Mouse (Mus musculus): ENCODE results near the gene Mcu. TPM values are rescaled to one million over a fixed set of nuclear protein-coding genes. Genes with fewer than 3 reads are reported as not detected.

The Mcu gene
- polyA plus RNA-seq, 1 experiment = 16.7 TPM

DNA sequence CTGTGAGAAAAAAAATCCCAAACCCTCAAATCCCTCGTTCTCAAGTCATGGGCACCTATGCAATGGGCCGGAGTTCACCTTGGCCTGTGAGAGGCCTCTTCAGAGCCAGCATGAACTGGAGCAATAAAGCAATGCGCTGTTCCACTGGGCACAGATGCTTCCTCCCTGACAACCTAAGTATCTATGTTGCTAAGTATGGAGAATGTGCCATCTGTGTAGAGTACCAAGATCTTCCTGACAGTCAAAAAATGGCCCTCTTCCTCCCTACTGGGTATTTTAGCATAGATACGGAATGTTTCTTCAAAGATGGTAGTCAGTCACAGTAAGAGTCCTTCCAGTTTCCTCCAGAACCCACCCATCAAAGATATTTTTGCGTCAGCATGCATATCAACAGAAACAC, 135.1 kb downstream of the Mcu start:
- no peaks in the 10 kb centered on the region for H3K4me1 ChIP-seq (ENCODE audit: control insufficient read depth, insufficient read depth, low read length)
- TF ChIP-seq CTCF (IDR thresholded peaks at IDR 0.05; ENCODE audit: control insufficient read depth, insufficient read depth, insufficient replicate concordance, low read depth, low read length) (no peak), POLR2A (IDR thresholded peaks at IDR 0.05; ENCODE audit: control insufficient read depth, low read depth, low read length) (no peak)
- no peaks in the 10 kb centered on the region for H3K27me3 ChIP-seq (ENCODE audit: control insufficient read depth, insufficient read depth, low read length)
- H3K36me3 ChIP-seq (ENCODE audit: control insufficient read depth, insufficient read depth, low read length) = no peaks in the 10 kb centered on the region
- H3K27ac ChIP-seq (ENCODE audit: control insufficient read depth, insufficient read depth, low read depth, low read length) = no peak overlapping the region
- H3K4me3 ChIP-seq (ENCODE audit: control insufficient read depth, low read depth, low read length) = no peak overlapping the region

DNA sequence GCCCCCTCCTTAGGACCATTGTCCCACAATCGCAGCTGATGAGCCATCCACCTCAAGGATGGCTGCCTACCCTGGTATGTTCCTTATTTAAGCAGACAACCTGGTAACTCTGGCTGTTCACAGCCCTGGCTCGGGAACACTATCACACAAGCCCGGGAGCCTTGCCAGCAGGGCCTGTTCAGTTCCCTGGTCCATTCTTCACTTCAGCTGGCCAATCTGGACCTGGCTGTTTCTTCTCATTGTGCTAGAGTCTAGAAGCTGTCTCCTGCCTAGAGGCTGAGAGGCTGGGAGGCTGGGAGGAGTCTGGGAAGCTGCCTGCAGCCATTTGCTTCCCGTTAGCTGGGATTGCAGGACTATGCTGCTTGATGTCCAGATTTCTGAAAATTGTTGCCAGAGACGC, 146.0 kb downstream of the Mcu start:
- Histone ChIP-seq H3K27ac (ENCODE audit: control insufficient read depth, insufficient read depth, low read depth, low read length) (no peak overlapping the region), H3K36me3 (ENCODE audit: control insufficient read depth, insufficient read depth, low read length) (no peaks in the 10 kb centered on the region), H3K4me3 (ENCODE audit: control insufficient read depth, low read depth, low read length) (peak overlapping the region; percentile 46; the same call in 1 of the 2 replicates), H3K4me1 (ENCODE audit: control insufficient read depth, insufficient read depth, low read length) (no peaks in the 10 kb centered on the region), H3K27me3 (ENCODE audit: control insufficient read depth, insufficient read depth, low read length) (no peaks in the 10 kb centered on the region)
- no peak for TF ChIP-seq POLR2A (IDR thresholded peaks at IDR 0.05; ENCODE audit: control insufficient read depth, low read depth, low read length)
- no peak for TF ChIP-seq CTCF (IDR thresholded peaks at IDR 0.05; ENCODE audit: control insufficient read depth, insufficient read depth, insufficient replicate concordance, low read depth, low read length)

DNA sequence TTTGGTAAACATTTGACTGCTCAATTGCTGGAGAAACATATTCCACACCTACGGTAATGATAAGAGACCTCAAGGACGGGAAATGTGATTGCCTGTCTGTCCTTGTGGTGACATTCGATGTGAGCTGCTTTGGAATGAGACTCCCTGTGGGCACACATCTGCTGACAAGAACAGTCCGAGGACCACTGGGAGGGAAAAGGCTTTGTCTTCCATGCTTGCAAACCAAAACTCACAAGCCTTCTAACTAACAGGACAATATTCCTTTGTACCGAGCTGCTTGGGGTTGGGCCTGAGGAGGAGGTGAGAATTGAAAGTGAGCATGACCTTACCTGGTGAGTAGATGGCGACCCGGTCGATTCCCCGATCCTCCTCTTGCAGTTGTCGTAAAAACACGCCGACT, 149.2 kb downstream of the Mcu start:
- no peak for TF ChIP-seq CTCF (IDR thresholded peaks at IDR 0.05; ENCODE audit: control insufficient read depth, insufficient read depth, insufficient replicate concordance, low read depth, low read length)
- TF ChIP-seq POLR2A (IDR thresholded peaks at IDR 0.05; ENCODE audit: control insufficient read depth, low read depth, low read length) = no peak
- H3K36me3 ChIP-seq (ENCODE audit: control insufficient read depth, insufficient read depth, low read length) = no peaks in the 10 kb centered on the region
- H3K4me1 ChIP-seq (ENCODE audit: control insufficient read depth, insufficient read depth, low read length) = no peaks in the 10 kb centered on the region
- H3K27me3 ChIP-seq (ENCODE audit: control insufficient read depth, insufficient read depth, low read length) = no peaks in the 10 kb centered on the region
- no peak overlapping the region for H3K27ac ChIP-seq (ENCODE audit: control insufficient read depth, insufficient read depth, low read depth, low read length)
- peak overlapping the region; percentile 28 for H3K4me3 ChIP-seq (ENCODE audit: control insufficient read depth, low read depth, low read length)

DNA sequence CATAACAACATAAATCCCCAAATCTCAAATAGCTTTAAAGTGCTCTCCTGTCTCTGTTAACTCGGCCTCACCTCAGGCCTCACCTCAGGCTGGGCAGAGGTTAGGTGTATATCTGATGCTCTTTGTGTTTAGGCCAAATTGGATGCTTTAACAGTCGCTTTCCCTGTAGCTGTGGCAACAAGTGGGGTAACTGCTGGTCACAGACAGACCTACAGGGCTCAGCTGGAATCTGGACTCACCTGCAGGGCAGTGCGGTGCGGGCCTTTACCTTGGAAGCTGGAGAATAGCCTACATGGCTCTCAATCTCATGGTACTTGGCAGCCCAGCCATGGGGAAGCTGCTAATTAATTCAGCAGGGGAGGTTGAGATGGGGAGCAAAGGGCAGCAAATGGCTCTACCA, 149.9 kb downstream of the Mcu start:
- Histone ChIP-seq H3K4me3 (ENCODE audit: control insufficient read depth, low read depth, low read length) (peak overlapping the region; percentile 35), H3K27me3 (ENCODE audit: control insufficient read depth, insufficient read depth, low read length) (no peaks in the 10 kb centered on the region), H3K27ac (ENCODE audit: control insufficient read depth, insufficient read depth, low read depth, low read length) (no peak overlapping the region), H3K36me3 (ENCODE audit: control insufficient read depth, insufficient read depth, low read length) (no peaks in the 10 kb centered on the region), H3K4me1 (ENCODE audit: control insufficient read depth, insufficient read depth, low read length) (no peaks in the 10 kb centered on the region)
- TF ChIP-seq CTCF (IDR thresholded peaks at IDR 0.05; ENCODE audit: control insufficient read depth, insufficient read depth, insufficient replicate concordance, low read depth, low read length) (no peak), POLR2A (IDR thresholded peaks at IDR 0.05; ENCODE audit: control insufficient read depth, low read depth, low read length) (no peak)

DNA sequence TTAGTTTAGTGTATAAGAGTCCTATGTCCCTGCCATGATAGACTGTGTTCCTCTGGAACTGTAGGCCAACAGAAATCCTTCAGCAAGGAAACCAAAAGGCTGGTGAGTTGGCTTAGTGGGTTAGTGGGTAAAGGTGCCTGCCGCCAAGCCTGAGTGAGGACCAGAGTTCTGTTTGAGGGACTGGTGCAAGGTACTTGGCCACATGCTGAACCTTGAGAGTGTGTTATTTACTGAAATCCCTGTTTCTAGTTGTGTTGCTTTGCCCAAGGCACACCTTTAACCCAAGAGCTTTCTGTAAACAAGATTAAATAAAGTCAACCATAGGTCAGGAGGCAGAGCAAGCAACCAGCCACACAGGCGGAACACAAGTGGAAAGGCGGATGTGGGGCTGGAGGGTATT, 150.9 kb downstream of the Mcu start:
- H3K27ac ChIP-seq (ENCODE audit: control insufficient read depth, insufficient read depth, low read depth, low read length) = no peak overlapping the region

DNA sequence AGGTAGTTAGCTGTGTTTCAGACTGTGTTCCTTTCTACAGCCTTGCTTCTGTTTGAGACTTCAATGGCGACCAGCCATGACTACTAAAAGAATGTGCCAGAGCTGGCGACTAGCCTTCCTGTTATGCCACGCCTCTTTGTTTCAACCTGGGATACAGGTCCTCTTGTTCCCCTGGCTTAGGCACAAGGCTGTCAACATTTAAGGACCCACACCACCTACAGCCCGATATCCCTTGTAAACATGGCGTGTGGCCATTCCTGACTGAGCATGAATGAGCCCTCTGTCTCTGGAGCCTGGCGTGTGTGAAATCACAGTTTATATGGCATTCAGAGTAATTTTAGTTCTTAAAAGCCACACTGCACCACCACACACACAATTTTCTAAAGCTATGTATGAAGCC, 154.2 kb downstream of the Mcu start:
- TF ChIP-seq CTCF (IDR thresholded peaks at IDR 0.05; ENCODE audit: control insufficient read depth, insufficient read depth, insufficient replicate concordance, low read depth, low read length) (no peak), POLR2A (IDR thresholded peaks at IDR 0.05; ENCODE audit: control insufficient read depth, low read depth, low read length) (no peak)
- Histone ChIP-seq H3K27ac (ENCODE audit: control insufficient read depth, insufficient read depth, low read depth, low read length) (no peak overlapping the region), H3K4me3 (ENCODE audit: control insufficient read depth, low read depth, low read length) (no peak overlapping the region), H3K36me3 (ENCODE audit: control insufficient read depth, insufficient read depth, low read length) (no peaks in the 10 kb centered on the region), H3K4me1 (ENCODE audit: control insufficient read depth, insufficient read depth, low read length) (no peaks in the 10 kb centered on the region), H3K27me3 (ENCODE audit: control insufficient read depth, insufficient read depth, low read length) (no peaks in the 10 kb centered on the region)

More for the DNA sequence above, 150.9 kb downstream of the Mcu start:
- TF ChIP-seq POLR2A (IDR thresholded peaks at IDR 0.05; ENCODE audit: control insufficient read depth, low read depth, low read length) (no peak), CTCF (IDR thresholded peaks at IDR 0.05; ENCODE audit: control insufficient read depth, insufficient read depth, insufficient replicate concordance, low read depth, low read length) (no peak)
- Histone ChIP-seq H3K27me3 (ENCODE audit: control insufficient read depth, insufficient read depth, low read length) (no peaks in the 10 kb centered on the region), H3K4me3 (ENCODE audit: control insufficient read depth, low read depth, low read length) (no peak overlapping the region), H3K36me3 (ENCODE audit: control insufficient read depth, insufficient read depth, low read length) (no peaks in the 10 kb centered on the region), H3K4me1 (ENCODE audit: control insufficient read depth, insufficient read depth, low read length) (no peaks in the 10 kb centered on the region)

DNA sequence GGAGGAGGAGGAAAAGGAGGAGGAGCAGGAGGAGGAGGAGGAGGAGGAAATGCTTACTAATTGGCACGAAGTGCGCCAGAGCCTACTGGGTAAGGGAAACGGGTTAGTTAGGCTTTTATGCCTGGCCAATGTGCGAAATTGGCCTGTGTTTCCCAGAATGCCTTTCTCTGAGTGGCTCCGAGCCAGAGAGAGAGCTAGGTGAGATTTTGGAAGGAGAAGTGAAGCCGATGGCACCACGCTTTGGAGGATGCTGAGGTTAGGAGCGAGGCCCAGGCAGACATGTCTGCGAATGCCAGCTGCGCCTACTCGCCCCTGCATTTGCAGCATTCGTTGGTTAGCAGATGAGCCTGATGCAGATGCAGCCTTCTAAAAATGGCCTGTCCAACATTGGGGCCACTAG, 156.7 kb downstream of the Mcu start:
- TF ChIP-seq POLR2A (IDR thresholded peaks at IDR 0.05; ENCODE audit: control insufficient read depth, low read depth, low read length) (no peak), CTCF (IDR thresholded peaks at IDR 0.05; ENCODE audit: control insufficient read depth, insufficient read depth, insufficient replicate concordance, low read depth, low read length) (no peak)
- Histone ChIP-seq H3K4me1 (ENCODE audit: control insufficient read depth, insufficient read depth, low read length) (no peaks in the 10 kb centered on the region), H3K36me3 (ENCODE audit: control insufficient read depth, insufficient read depth, low read length) (no peaks in the 10 kb centered on the region), H3K27ac (ENCODE audit: control insufficient read depth, insufficient read depth, low read depth, low read length) (no peak overlapping the region), H3K27me3 (ENCODE audit: control insufficient read depth, insufficient read depth, low read length) (no peaks in the 10 kb centered on the region), H3K4me3 (ENCODE audit: control insufficient read depth, low read depth, low read length) (no peak overlapping the region; the same call in 1 of the 2 replicates)

DNA sequence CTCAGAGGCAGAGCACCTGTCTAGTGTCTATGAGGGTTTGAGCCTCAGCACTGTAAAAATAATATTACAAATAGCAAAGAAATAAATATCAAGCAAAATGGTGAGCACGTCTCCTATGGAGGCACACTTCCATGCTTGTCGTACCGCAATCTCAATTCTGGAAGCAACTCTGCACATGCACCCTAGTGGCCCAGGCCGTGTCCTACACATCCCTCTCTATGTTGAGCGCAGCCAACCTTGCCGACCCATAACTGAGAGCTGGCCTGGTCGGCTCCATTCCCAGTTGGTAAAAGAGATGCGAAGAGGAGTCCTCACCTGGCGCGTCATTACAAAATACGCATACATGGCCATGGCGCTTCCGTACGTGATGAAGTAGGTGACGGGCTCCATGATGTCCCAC, 161.9 kb downstream of the Mcu start:
- Histone ChIP-seq H3K27ac (ENCODE audit: control insufficient read depth, insufficient read depth, low read depth, low read length) (no peak overlapping the region), H3K4me1 (ENCODE audit: control insufficient read depth, insufficient read depth, low read length) (no peaks in the 10 kb centered on the region), H3K36me3 (ENCODE audit: control insufficient read depth, insufficient read depth, low read length) (no peaks in the 10 kb centered on the region), H3K27me3 (ENCODE audit: control insufficient read depth, insufficient read depth, low read length) (no peaks in the 10 kb centered on the region), H3K4me3 (ENCODE audit: control insufficient read depth, low read depth, low read length) (no peak overlapping the region)
- no peak for TF ChIP-seq CTCF (IDR thresholded peaks at IDR 0.05; ENCODE audit: control insufficient read depth, insufficient read depth, insufficient replicate concordance, low read depth, low read length)
- TF ChIP-seq POLR2A (IDR thresholded peaks at IDR 0.05; ENCODE audit: control insufficient read depth, low read depth, low read length) = no peak

Data from testis, adult 2 months (tissue).